Mouse (Mus musculus): Measurements from ENCODE around the gene Hmgb2.
A peak's percentile ranks its signal among the peaks of the same experiment; 100 is the strongest.
"Not testable (repeated sequence)": the region's sequence is repeated elsewhere in the genome, so short reads cannot be mapped to it uniquely, and the experiment has no call there.

Hmgb2 gene

DNA sequence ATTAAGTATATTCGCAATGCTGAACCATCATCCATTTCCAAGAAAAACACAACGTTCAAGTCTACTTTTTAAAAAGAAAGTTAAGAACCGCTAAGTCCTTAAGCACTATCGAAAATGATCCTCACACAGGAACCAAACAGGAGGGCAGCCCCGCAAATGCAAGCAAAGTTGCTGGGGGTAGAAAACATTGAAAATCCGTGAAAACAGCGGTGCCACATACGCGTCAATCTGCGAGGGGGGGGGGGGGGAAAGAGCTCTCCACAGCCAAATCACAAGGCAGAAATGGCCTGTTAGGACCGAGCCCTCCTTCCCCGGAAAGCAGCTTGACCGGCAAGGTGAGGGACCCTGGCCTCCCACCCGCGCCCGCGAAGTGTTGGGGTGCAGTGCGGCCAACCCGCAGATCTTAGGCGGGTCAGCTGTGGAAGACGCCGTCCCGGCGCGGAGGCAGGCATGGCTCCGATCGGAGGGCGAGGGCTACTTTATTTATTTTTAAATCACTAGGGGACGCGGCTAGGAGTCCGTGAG lies 854 bp upstream of the Hmgb2 start:
- no peak for DNase-seq (ENCODE audit: low read depth, low spot score)

DNA sequence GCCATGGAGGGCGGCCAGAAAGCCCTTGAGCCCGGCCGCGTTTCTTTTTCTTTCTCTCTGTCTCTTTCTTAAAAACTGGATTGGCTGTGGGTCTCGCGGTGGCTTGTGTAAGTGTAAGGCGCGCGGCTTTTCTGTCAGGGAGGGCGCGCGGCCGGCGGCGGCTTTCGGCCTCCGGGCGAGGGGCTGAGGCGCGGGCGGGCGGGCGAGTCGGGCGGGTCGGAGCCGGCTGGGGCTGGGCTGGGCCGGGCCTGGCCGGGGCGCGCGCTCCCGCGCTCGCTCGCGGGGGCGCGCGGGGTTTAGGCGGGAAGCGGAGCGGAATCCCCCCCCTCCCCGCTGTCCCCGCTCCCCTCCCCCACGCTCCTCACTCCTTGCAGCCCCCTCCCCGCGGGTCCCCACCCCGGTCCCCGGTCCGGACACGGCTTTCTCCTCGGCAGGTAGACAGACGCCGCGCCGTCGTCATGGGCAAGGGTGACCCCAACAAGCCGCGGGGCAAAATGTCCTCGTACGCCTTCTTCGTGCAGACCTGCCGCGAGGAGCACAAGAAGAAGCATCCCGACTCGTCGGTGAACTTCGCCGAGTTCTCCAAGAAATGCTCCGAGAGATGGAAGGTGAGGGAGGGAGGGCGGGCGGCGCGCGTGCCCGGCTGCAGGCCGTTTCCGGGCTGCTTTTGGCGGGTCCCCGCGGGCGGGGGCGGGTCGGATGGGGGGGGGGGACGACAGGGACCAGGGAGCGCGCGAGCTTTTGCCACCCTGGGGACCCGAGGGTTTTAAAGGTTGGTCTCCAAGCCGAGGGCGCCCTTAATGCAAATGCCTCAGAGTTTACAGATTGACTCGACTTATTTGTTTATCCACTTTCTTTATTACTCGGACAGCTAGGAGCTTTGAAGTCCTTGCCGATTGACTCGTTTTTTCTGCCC lies 692 bp downstream of the Hmgb2 start:
- no peak for DNase-seq (ENCODE audit: low read depth, low spot score)

DNA sequence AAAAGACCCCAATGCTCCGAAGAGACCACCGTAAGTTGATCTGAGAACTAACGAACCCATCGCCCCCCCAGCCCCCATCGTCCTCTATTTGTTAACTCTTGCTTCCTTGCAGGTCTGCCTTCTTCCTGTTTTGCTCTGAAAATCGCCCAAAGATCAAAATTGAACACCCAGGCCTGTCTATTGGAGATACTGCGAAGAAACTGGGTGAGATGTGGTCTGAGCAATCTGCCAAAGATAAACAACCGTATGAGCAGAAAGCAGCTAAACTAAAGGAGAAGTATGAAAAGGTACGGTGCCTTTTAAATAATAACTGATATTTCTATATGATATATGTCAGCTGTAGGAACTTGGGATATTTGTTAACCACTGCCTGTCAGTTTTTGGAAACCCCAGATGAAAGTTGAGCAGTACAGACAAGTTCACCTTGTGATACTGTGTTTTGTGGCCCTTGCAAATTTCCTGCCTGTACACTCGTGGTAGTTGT lies 1.5 kb downstream of the Hmgb2 start:
- not testable (repeated sequence) for DNase-seq (ENCODE audit: low read depth, low spot score)

DNA sequence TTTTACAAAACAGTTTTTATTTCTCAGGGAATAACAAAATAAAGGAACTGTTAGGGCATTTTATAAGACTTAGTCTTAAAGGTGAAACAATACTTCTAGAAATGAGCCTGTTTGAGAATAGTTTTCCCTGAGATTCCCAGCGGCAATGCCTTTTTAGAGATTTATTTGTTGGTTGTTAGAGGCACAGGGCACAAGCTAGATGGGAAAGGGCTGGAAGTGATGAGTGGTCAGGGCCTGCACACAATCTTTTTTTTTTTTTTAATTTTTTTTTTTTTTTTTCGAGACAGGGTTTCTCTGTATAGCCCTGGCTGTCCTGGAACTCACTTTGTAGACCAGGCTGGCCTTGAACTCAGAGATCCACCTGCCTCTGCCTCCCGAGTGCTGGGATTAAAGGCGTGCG lies 5.0 kb downstream of the Hmgb2 start:
- DNase-seq (ENCODE audit: low read depth, low spot score) = not testable (repeated sequence)

DNA sequence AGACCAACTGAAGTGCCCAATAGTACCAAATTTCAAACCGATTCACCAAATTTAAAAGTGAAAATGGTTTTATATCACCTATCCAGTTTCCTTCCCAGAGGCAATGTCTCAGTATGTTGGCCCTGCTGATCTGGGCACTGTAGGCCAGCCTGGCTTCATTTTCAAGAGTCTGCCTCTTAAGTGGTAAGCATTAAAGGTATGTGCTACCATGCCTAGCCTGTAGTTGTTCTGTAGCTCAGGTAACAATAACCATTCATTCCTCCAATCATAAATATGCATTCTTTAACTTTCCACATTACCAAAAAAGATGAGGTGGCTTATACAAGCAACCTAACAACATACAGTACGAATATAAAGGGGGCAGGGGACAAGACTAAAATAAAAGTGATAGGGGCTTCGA lies 6.0 kb downstream of the Hmgb2 start:
- DNase-seq (ENCODE audit: low read depth, low spot score) = no peak

DNA sequence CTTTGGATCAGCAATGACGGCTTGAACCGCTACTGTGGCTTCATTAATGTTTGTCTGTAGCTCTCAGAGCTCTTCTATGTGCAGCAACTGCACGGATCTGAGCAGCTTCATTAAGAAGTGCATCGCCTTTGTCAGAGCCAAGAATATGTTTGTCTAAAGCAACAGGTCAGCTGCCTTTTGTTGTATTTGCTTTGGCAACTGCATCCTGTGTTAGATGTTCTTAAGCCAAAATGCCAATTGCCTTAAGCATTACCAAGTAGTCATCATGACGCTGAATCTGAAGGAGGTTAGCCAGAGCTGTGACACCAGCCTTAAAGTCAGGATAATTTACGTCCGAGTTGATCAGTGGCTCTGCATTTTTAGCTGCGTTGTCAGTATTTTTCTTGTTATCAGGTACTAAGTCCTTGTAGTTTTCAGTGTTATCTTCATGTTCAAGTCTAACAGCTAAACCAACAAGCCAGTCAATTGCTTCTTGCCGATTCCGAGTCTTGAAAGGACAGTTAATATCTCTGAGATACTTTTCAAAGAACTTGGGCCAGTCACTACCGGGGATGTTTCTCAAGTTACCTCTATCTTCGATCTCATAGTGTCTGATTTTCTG lies 8.6 kb downstream of the Hmgb2 start:
- DNase-seq (ENCODE audit: low read depth, low spot score) = no peak

DNA sequence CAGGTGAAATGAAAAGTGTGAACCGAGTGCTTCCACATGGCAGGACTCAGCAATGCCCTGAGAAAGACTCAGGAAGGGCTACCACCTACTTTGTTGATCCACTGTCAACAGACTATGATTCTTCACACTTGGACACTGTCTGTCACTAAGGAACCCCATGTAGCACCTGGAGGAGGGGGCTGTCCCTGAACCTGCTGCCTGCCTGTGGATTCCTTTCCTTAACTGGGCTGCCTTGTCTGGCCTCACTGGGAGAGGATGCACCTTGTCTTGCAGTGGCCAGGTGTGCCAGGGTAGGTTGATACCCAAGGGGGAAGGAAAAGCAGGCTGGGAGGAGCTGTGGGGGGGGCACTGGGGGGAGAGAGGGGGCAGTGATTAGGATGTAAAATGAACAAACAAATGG lies 16.3 kb downstream of the Hmgb2 start:
- no peak for DNase-seq (ENCODE audit: low read depth, low spot score)

DNA sequence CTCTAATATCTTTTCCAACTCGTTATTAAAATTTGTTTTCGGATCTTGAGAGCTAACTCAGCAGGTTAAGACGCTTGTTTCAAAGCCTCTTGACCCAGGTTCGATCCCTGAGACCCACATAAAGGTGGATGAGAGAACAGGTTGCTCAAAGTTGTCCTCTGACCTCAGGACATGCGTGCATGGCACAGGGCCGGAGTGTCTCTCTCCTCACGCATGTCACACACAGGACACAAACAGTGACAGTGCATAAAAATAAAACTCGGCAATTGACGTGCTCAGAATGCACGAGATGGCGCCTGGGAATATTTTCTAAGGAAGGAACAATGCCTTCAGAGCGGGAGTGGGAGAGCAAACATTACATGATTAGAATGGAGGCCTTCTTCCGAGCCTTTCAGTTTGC lies 18.5 kb downstream of the Hmgb2 start:
- DNase-seq (ENCODE audit: low read depth, low spot score) = no peak

DNA sequence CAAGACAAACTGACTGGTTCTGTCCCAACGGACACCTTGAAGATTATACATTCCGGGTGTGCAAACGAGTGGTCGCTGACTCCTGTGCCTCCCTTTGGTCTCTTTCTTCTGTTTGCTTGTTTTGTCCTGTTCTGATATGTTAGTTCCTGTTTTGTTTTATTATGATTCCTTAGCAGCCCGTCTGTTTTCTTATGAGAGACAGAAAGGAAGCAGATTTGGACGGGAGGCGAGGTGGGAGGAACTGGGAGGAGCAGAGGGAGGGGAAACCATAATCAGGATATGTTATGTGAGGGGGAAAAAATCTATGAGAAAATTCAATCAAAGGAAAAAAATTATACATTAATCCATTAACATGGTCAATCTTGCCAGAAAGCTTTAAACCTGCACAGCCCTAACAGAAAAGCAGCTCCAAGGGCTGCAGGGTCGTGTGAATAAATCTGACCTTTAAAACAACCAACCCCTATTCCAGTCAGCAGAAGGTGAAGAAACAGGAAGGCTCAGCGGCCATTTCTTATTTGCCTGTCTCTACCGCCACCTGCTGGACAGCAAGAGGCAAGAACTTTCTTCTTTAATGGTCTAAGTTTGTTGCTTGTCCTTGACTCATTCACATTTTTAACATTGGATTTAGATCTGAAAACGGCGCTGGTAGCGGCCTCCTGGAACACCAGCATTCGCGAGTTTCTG lies 19.1 kb downstream of the Hmgb2 start:
- peak; percentile 90 for DNase-seq (ENCODE audit: low read depth, low spot score)

DNA sequence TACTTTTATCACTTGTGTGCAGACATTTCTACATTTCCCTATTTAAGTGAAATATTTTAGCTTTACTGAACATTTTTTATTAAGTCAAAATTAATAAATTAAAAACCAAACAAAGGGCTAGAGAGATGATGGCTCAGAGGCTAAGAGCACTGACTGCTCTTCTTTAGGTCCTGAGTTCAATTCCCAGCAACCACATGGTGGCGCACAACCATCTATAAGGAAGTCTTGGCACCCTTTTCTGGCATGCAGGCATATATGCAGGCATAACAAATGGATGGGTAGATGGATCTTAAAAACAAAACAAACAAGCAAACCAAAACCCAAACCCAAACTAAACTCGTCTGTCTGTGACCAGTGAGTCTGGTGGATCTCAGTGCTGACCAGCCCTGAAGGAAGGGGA lies 20.5 kb downstream of the Hmgb2 start:
- DNase-seq (ENCODE audit: low read depth, low spot score) = peak; percentile 62

DNA sequence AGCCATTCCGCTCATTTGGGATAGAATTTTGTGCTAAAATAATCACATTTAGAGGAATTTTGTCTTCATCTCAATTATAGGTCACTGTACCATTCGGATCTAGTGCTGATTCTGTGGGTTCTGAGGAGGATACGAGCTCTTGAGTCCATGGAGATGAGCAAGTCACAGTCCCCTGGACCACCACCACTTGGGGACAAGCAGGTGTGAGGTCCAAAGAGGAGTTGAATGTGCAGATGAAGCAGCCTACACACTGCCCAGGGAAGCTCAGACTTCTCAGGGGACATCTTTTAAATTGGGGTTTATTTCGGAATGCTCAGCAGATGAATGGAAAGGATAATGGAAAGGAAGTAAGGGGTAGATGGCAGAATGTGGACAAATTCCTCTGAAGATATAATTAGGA lies 21.4 kb downstream of the Hmgb2 start:
- no peak for DNase-seq (ENCODE audit: low read depth, low spot score)

DNA sequence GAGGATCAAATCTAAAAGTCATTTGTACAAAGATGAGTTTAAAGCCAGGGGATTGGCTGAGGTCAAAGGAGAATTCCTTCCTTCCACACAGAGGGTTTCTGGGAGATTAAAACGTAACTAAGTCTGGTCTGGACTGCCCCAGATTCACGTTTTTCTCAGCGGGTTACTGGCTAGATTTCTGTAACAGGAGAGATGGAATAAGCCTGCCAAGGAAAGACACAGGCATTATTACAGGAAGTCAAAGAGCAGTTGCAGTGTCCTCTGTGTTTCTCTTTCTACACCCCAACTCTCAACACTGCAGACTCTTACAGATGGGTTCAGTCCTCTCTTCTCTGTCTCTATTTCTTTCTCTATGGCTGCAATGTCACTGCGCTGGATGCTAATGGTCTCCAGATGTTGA lies 22.8 kb downstream of the Hmgb2 start:
- peak; percentile 41 for DNase-seq (ENCODE audit: low read depth, low spot score)

DNA sequence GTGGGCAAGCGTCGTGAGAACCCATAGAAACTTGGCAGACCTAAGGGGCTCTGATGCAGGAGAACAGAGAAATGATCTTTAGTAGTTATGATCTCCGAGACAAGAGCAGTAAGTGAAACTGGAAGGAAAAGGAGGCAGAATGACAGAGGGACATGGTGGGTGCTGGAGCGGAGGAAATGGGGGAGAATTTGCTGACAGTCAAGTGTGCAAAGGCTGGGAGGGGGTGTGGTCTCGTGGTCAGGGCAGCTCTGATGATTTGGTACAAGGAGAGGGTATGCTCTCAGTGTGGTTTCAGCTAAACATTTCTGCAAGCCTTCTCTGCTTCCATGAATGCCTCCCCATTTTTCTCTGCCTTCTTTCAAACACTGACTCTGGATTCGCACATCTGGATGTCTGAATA lies 24.5 kb downstream of the Hmgb2 start:
- DNase-seq (ENCODE audit: low read depth, low spot score) = no peak

DNA sequence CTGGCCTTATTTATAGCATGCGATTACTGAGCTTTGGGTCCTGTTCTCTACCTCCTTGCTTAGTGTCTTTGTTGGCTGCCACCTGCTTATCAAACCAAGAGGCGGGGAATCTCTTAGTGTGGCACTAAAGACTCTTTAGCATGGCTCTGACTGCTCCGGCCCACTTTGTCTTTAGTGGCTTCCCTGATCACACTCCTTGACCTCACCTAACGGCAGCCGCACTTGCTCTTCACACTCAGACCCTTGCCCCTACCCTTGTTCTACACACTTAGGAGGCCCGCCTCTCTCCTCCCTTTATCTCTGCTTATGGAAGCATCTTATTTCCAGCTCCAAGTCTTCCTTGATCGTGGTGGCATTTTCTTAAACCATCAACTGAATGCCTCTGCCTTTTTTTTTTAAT lies 26.9 kb downstream of the Hmgb2 start:
- DNase-seq (ENCODE audit: low read depth, low spot score) = no peak

DNA sequence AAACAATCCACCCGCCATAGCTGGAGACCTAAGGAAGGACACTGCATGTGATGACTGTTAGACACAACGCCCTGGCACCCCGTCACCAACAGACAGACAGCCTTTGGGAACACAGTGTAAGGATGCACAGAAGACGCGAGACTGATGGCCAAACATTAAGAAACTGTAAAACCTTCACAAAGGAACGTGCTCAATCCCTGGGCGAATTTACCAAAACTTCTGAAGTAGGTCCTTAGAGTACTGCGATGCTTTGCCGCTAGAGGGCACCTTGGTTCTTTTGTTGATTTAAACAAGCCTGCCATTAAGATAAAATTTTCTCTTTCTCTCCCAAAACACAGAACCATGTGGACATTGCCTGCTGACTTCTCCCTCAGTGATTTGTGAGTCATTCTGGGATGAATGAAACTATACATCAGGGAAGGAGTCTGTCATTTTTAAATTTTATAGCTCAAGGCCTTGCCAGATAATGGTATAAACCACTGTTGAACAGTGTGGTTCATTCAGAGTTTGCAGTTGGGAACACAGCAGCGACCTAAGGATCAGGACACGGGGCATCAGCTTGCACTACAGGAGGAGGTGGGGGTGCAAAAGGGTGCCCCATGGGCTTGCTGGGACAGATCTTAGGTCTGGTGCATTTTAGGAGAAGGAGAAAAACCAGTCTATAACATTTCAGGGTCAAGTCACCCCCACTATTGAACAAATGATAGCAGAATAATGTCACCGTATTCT lies 28.6 kb downstream of the Hmgb2 start:
- peak; percentile 94 for DNase-seq (ENCODE audit: low read depth, low spot score)

DNA sequence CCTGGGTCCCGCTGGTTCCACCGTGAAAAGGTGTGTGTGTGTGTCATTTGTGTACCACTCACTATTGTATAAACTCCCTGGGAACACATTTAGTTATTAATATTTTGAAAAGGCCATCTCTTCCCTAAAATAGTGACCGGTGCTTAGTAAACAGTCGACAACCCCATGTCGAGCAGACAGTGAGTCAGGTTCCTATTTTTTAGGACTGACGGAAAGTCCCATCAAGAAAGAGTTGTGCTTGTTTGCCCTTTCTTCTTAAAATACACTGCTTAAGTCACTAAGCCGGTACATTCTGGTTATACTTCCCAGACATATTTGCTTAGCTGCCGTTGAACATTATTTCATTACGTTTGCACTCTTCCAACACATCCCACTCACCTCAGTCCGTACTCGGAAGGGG lies 29.2 kb downstream of the Hmgb2 start:
- no peak for DNase-seq (ENCODE audit: low read depth, low spot score)

DNA sequence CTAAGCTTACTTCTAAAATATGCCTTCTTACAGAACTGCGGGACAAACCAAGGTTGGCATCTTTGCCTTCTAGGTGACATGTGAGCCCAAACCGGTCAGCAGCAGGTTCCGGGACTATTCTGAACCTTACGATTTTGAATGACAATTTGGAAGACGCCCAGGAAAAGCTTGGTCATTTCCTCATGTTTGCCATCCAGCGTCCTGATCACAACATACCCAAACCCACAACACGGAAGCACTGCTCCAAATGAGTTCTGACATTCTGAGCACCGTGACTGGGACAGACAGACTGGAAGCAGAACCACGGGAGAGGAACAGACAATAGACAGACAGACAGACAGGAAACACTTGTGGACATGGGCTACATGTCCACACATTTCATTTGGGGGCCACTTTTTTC lies 29.7 kb downstream of the Hmgb2 start:
- no peak for DNase-seq (ENCODE audit: low read depth, low spot score)

DNA sequence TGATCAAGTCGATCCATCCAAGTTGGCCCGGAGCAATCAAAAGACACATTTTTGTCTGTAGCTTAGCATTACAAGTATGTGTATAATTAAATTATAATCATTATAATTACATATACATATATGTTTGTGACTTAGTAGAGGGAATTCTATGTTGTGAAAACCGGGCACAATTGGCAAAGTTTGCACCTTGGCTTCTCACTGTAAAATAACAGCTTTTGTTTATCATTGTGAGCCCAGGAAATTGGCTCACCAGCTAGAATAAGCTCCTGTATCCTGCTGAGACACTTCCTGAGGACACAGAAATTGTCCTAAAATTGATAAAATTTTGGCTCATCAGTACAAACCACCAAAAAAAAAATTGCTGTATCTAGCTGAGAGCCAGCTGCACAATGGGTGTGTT lies 34.7 kb downstream of the Hmgb2 start:
- peak; percentile 96 for DNase-seq (ENCODE audit: low read depth, low spot score)

DNA sequence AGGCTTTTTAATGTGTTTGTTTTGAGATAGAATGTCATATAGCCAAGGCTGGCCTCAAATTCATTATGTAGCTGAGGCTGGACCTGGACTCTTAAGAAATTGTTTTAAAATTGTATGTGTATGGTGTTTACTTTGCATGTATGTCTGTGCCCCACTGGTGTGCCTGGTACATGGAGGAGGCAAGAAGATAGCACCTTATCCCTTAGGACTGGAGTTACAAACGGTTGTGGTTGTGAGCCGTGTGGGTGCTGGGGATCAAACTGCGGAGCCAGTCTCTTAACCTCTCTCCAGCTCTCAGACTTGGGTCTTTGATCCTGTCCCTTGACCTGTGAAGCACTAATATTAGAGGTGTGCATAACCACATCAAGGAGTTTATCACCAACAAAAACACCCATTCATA lies 35.1 kb downstream of the Hmgb2 start:
- DNase-seq (ENCODE audit: low read depth, low spot score) = no peak

DNA sequence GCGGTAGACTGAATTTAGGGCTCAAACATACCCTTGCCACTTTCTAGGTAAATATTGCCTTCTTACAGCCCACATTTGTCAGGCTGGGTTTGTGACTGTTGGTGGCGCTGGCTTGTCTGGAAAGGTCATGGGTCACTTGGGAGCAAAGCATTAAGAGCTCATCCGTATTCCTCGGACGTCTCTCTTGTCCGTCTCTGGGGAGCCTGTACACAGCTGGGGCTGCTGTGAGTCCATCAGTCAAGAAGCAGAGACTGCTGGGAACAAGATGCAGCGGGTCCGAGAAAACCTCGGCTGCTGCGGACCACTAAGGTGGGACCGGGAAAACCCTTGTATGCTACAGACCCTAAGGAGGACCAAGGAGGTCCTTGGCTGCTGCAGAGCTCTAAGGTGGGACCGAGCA lies 35.9 kb downstream of the Hmgb2 start:
- no peak for DNase-seq (ENCODE audit: low read depth, low spot score)

Data from brain, adult 2 months (tissue).